Mouse (Mus musculus) ZHBTc4 (cell line): ENCODE measurements around the gene Gm13083.
"Not testable (repeated sequence)": the region's sequence is repeated elsewhere in the genome, so short reads cannot be mapped to it uniquely, and the experiment has no call there.

Experiments used
- DNase-seq: peaks from one replicate; pipeline ENCODE4 v3.0.0-alpha.2; 2011; ENCODE audit warnings: low read depth, low spot score

The Gm13083 gene

DNA sequence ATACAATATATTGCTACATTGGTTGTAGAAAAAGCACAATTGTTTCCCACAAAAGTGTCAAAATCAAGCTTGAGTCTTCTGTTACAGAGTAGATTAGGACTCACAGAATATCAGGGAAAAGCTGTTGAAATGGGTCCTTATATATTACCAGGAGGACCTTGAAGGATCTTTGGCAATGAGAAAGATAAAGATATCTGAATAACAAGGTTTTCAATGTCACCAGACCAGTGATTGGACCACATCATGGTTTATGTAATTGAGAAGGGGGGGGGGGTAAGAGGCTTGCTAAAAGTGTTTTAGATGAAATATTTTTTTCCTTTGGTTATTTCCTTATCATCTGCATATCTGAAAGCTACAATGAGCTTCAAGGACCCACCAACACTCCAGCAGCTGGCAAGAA lies at the start of gene Gm13083:
Gm13083 (plus strand) TSS at position 301 of the 400 bp plus-strand sequence.
- DNase-seq: not testable (repeated sequence)

DNA sequence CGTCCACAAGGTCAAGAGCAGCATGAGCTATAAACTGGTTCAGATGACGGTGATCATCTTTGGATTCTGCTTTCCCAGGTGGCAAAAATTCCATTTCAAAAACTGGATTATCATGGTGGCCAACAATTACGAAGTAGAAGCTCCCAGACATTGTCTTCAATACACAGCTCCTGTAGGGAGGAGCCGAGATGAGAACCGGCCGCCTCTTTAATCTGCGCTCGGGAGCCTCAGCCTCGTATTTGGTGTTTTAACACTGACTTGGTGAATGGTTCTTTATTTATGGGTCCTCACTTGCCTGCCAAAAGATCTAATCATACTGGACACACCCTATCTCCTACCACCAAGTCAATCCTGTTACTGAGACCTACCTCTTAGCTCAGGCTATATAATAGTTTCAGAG lies 2.9 kb upstream of the Gm13083 start:
- not testable (repeated sequence) for DNase-seq

DNA sequence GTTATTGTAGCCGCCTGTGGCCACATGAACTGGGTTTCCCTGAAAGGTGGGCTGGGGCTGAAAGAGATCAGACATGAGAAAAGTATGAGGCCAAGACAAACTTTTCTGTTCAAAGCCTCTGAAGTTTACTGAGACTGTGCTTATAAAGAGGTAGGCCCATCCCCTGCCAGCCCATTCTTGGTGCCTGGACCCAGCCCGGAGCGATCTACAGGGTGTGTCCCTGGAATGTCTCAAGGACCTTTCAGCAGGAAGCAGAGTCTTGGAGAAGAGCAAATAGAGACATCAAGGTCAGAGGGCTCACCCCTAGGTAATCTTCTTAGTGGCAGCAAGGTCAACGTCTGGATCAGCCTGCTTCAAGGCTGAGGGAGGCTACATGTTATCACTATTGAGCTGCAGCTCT lies 3.3 kb downstream of the Gm13083 start:
- peak; percentile 80 for DNase-seq

DNA sequence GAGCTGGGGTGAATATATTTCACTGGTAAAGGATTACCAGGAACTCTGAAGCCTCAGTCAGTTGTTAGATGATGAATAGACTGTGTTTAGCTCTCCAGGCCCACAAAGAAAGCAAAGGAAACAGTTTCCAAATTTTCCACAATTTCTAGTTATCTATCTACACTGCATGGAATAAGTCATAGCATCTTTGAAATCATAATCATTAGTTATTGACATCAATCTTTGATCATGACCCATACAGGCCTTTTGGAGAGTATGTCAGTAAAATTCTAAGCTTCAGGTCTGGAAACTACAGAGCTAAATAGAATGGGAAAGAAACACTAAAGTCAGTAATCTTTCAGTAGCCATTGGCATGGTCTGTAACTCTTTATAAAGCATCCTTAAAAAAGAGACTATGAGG lies 42.3 kb downstream of the Gm13083 start, which contains the start of gene Gm13088:
Gm13088 (minus strand) TSS at position 101 of the 400 bp plus-strand sequence.
- not testable (repeated sequence) for DNase-seq
